Mouse (Mus musculus) adrenal gland, postnatal 36 days (tissue): ENCODE data around the gene Hk2. TPM values are rescaled to one million over a fixed set of nuclear protein-coding genes. Genes with fewer than 3 reads are reported as not detected.

Source experiments
- DNase-seq, 2 experiments: peaks; one replicate each; pipeline ENCODE4 v3.0.0; 2021; ENCODE audit warnings: mixed read lengths in 1 of 2
- total RNA-seq, 2 experiments: library from RNA; stranded (reverse); gene quantifications; 2 replicates each; pipeline ENCODE4 v1.2.3; 2021

Gene Hk2
- total RNA-seq, 2 experiments from 2014 or later, result 77.2 to 98.0 TPM

GRCm38 (mm10) chr6:82740868-82741517 is 33.3 kb downstream of the Hk2 start:
- DNase-seq, result peak; percentile 59 to 67

DNA sequence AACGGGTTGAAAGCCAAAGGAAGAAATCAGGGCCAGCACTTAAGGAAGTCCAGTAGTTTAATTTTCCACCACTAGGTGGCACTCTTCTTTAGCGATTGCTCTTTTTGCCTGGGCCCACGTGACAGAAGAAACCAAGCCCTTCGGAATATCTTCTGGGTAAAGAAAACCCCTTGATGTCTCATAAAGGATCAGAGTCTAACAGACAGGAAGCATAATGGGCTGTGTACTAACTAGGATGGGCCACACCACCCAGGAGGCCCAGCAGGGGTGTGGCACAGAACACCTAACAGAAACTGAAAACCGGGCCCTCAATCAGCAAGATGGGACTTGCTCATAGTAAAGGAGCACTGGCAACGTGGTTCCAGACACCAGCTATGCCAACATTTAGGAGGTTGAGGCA is 34.0 kb downstream of the Hk2 start:
- peak; percentile 37 to 68 for DNase-seq

DNA sequence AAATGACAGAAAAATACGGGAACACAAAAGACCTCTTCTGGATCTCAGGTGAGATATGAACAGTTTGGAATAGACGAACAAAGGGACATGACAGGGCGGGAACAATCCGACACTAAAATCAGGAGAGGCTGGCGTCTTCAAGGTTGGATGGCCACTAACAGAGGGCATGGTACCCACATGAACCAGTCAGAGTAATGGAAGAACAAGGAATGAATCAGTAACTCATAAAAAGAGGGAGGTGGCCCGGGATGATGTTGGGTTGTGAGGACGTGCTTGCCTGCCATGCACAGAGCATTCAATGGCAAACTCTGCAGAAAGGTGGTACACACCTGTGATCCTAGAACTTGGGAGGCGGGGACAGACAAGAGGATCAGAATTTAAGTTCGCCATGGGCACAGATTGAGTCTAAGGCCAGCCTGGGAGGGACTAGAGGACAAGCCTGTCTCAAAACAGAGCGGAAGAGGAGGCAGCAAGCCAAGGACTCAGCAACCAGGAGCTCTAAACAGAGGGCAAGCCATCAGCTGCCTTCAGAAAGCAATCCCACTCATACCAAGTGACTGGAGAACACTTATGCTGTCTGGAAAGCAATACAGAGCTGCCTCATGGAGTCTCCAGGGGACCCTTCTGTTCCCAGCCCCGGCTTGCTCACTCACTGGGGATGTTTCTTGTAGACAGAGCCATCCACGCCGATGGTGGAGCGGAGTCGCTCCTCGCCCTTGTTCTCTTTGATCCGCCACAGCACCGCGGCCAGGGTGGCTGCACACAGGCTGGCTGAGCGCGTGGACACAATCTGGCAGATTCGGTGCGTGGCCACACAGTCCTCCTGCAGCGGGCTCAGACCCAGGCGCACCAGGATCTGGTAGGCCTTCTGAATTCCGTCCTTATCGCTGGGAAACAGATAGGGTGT is 36.4 kb downstream of the Hk2 start:
- DNase-seq, result no peak

DNA sequence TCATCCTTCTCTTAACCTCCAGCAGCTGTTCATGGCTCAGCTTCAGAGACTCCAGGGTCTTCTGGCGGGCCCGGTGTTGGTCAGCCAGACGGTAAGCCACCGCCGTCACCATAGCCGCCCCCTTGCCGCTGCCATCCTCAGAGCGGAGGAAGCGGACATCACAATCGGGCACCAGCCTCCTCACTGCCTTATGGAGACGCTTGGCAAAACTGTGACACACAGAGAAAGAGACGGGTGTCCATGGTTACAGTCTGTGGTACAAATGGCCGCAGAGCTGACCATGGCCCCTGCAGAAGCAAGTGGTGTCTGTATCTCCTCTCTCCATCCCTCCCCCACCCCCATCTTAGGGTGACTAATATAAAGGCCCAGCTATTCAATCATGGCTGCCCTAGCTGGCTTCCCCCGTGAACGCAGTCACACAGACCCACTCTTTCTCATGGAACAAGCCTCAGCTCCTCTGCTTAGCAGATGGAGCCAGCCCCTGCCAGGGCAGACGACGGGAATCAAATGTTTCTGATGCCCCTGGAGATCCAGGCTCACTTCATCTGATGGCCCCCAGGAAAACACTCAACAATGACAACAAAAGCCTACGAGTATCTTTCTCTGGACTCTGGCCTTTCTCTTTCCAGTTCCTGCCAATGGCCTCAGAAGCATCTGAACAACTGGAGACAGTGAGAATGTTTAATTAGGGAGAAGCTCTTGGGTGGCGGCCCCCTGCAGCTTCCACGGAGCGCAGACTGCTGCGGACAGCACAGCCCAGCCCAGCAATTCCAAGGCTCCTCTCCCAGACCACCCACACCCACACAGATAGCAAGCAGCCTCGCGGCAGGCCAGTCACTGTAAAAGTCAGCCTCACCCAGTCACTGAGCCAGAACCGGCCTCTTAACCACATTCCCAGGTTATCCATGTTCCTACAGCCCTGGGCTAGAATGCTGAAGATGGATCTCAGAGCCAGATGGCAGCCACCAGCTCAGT is 37.3 kb downstream of the Hk2 start:
- no peak for DNase-seq

DNA sequence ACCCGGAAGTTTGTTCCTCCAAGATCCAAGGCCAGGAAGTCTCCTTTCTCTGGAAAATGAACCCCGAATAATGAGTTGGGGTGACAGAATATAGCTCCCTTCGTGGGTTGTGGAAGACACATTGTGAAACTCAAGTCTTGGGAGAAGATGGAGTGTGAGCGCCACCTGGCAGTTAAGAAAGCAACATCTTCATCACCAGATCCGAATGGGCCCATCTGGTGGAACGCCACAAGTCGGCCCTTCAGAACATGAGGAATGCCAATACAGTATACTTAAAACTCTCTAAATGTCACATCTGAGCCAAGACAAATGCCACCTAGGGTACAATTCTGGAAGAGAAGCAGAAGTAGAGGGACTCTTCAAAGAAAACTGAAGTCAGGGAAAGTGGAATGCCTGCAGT is 38.9 kb downstream of the Hk2 start:
- DNase-seq, result no peak

DNA sequence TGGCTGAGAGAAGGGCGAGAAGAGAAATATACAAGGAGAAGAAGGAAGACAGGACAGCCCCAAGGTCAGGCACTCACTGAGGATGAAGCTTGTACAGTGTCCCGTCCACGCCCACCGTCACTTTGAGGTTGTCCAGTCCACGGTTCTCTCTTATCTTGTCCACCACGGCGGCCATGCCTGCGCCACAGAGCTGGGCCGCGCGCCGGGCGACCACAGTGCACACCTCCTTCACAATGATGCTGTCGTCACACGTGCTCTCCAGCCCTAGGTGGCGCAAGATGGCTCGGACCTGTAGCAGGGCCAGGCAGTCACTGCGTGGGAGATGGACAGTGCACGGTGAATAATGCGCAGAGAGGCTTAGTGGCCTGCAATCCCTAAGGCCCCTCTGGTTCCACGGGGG is 45.6 kb downstream of the Hk2 start:
- DNase-seq, result no peak

DNA sequence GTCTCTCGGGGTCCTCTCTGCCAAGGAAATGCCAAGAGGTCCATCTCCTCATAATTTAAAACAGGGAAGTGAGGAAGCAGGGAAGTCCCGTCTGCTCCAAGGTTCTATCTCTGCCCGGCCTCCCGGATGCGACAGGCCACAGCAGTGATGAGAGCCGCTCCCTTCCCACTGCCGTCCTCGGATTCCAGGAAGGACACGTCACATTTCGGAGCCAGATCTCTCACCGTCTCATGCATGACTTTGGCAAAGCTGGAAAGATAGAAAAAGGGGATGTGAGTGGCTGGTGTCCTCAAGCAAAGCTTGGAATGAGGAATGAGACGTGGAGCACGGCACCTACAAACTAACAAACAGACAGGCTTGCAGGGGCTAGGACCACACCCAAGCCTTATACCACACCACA is 47.0 kb downstream of the Hk2 start:
- no peak for DNase-seq

GRCm38 (mm10) chr6:82723321-82723720 is 50.9 kb downstream of the Hk2 start:
- no peak for DNase-seq

- no peak for DNase-seq
Measured at GRCm38 (mm10) chr6:82716126-82716525, 58.1 kb downstream of the Hk2 start.

DNA sequence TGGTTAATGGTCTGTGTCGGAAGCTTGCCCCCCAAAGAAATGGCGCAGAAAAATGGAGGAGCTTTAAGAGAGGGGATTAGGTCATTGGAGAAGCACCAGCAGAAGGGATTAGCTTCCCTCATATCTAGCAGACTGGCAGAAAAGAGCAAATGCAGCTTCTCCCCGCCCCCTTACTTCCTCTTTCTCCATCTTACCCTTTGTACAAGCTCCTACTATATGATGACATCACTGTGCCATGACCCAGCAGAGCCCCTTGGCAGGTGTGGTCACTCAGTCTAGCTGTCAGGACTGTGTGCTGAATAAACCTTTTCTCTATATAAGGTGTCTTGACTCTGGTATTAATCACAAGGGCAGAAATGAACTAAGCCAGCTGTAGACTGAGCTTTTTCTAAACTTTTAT is 58.6 kb downstream of the Hk2 start:
- DNase-seq, result no peak

DNA sequence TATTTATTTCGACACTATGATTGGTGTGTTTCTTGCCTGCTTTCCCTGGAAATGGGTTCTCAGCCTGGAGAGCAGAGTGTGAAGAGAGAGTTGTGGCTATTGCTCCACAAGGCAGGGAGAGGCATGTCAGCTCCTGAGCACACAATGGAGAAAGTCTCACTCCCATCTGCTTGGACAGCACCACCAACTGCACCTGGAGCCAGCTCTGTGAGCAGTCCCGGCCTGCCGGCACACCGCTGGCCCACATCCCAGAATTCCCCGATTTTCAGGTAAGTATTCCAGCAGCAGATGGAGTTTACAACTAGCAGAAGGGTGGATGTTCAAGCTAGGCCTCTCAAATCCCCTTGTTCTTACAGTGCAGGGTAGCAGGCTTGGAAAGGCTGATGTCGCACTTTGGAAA is 59.0 kb downstream of the Hk2 start:
- no peak for DNase-seq

DNA sequence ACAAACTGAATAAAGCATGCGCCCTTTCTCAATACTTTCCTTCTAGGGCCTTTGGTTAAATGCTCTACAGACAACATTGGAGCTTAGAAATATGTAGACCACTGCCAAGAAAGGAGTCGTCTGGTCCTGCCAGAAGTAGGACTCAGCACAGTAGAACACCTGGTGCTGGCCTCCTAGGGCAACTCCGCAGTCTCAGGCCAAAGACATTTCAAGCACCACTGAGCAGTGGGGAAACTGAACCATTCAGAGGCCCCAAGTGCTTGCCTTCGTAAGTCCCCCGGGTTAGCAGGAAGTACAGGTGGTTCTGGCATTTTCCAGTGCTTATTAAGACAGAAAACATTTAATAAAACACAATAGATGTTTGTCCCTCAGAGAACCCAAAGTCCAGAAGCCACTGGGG is 59.4 kb downstream of the Hk2 start:
- no peak for DNase-seq

DNA sequence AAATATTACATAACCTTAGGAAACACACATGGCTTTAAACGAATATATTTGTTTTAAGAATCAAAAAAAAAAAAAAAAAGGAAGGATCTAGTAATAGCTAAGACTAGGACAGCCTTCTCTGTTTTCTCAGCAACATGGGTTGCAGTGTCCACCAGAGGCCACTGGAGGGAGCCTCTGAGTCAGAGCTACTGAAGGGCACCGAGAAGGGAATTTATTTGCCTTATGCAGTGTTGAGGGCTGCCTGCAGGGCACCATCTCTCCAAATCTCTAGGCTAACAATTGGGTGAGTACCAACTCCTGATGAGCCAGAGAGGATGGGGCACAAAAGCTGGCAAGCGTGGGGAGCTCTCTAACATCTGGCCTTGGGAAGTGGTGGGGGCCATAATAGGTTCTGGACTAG is 60.0 kb downstream of the Hk2 start:
- peak; percentile 81 to 84 for DNase-seq

GRCm38 (mm10) chr6:82707742-82708141 is 66.5 kb downstream of the Hk2 start:
- DNase-seq, result no peak

GRCm38 (mm10) chr6:82707241-82707640 is 67.0 kb downstream of the Hk2 start:
- no peak for DNase-seq

GRCm38 (mm10) chr6:82705221-82705620 is 69.0 kb downstream of the Hk2 start, which contains the start of gene Pole4:
Pole4 (minus strand) TSS chr6:82705365.
- DNase-seq, result no peak

DNA sequence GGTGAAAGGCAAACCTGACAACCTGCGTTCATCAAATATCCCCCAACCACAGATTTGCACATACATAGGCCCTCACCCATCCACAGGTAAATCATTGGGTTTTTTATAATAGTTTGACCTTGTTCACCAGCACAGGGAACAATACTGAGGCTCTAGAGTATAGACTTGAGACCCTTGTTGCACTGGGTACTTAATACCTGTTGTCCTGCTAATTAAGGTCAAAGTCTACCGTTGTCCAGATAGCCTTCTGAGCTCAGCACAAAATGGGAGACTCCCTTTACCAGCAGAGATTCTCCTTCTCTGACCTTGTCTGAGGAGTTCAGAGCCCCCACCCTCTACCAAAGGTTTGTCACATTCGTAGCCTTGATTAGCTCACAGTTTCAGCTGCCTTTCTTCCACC is 70.5 kb downstream of the Hk2 start:
- no peak for DNase-seq

DNA sequence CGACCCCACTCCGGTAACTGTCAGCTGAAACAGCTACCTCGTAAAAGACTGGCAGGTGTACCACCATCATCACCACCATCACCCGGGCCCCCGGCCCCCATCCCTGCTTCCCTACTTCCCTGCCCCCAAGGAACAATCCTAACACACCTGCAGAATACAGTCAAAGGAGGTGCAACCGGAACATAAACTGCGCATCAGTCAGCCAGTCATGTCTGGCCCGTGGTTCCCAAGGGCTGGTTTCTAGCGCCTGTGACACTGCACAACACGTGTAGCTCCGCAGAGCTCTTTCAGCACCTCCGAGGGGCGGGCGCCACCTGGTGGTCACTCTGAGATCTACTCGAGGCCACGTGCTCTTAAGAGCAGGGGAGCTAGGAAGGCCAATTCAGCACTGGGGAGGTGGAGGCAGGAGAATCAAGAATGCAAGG is 71.6 kb downstream of the Hk2 start:
- DNase-seq, result peak; percentile 93 to 95

DNA sequence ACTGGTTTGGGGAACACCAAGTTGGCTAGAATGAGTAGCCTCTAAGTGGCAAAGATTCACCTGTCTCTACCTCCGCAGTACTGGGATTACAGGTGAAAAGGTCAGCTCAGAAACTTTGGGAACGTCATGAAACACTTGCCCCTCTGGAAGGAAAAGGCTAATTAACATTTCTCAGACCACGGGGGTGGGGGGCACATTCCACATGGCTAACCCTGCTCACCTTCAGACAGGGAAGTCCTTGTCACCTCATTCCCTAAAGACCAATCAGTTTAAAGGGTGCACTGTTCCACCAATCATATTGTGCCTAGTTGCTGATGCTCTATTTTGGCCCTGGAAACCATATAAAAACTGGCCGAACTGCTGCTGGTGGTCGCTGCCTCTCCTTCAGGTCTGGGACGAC is 73.0 kb downstream of the Hk2 start:
- no peak for DNase-seq

DNA sequence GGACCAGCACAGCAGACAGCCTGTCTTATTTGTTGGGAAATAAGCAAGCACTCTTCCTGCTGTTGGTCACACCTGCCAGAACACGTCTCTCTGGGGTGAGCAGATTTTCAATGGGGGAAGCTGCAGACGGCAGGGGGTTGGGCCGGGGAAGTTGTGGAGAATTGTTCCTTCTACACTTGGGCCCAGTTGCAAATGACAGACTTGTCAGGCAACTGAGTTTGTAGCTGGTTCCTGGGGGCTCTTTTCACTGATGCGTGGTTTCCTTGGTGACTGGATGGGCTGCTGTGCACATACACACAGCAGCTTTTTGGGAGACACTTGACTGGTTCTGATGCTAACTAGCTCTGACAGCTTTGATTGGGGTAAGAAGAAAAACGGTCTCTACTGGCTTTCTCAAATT is 74.4 kb downstream of the Hk2 start:
- no peak for DNase-seq

GRCm38 (mm10) chr6:82696736-82697135 is 77.5 kb downstream of the Hk2 start:
- no peak for DNase-seq

- DNase-seq, result no peak
Measured at GRCm38 (mm10) chr6:82694668-82695067, 79.6 kb downstream of the Hk2 start.
